Mouse (Mus musculus) liver, embryonic 14.5 days (tissue): ENCODE measurements around the gene Dnah17. TPM values are rescaled to one million over a fixed set of nuclear protein-coding genes. Genes with fewer than 3 reads are reported as not detected.

ENCODE experiments used
- ATAC-seq: fragments of 200-750 bp; cut with Nextera tagmentation; 2 replicates; pipeline ENCODE4 v1.8.0; 2017; ENCODE audit warnings: moderate number of reproducible peaks, mild to moderate bottlenecking, moderate library complexity; ENCODE audit not compliant: insufficient read depth
- DNase-seq, 3 experiments: peaks; one replicate each; pipeline ENCODE4 v3.0.0-alpha.2; 2012 to 2013; ENCODE audit warnings: low read depth in 3 of 3, low spot score in 3 of 3
- H3K27ac ChIP-seq: fragments of 300-500 bp; sonication (generic); 2 replicates; pipeline ENCODE4 v1.5.1; 2014; ENCODE audit warnings: moderate library complexity, mild to moderate bottlenecking, control low read depth, inconsistent platforms
- H3K27me3 ChIP-seq: fragments of 300-500 bp; sonication (generic); 2 replicates; pipeline ENCODE4 v1.6.1; 2014; ENCODE audit warnings: mild to moderate bottlenecking, low read length, moderate library complexity; ENCODE audit not compliant: control insufficient read depth, insufficient read depth
- H3K36me3 ChIP-seq: fragments of 300-500 bp; sonication (generic); replicated peaks from 2 replicates; pipeline ENCODE4 v1.6.1; 2014; ENCODE audit warnings: low read depth; ENCODE audit not compliant: control insufficient read depth, insufficient read depth
- H3K4me1 ChIP-seq, 2 experiments: fragments of 200-500 bp in 1 of 2; fragments of 300-500 bp in 1 of 2; sonication (generic) in 1 of 2; replicated peaks; 2 replicates each; pipeline ENCODE4 v1.6.1; 2012 to 2014; ENCODE audit warnings: antibody characterized with exemption in 1 of 2, inconsistent platforms in 1 of 2, low read length in 1 of 2; ENCODE audit not compliant: control insufficient read depth in 2 of 2, insufficient read depth in 2 of 2
- H3K4me2 ChIP-seq: fragments of 300-500 bp; sonication (generic); 2 replicates; pipeline ENCODE4 v1.6.1; 2014; ENCODE audit warnings: low read depth, mild to moderate bottlenecking, control low read depth, moderate library complexity
- H3K4me3 ChIP-seq, 2 experiments: fragments of 200-500 bp in 1 of 2; fragments of 300-500 bp in 1 of 2; sonication (generic) in 1 of 2; 2 replicates each; pipeline ENCODE4 v1.5.1; 2012 to 2014; ENCODE audit warnings: low read depth in 2 of 2, low read length in 2 of 2, mild to moderate bottlenecking in 2 of 2, control low read depth in 1 of 2, inconsistent platforms in 1 of 2, moderate library complexity in 1 of 2; ENCODE audit not compliant: insufficient read depth in 1 of 2
- H3K9ac ChIP-seq: fragments of 300-500 bp; sonication (generic); replicated peaks from 2 replicates; pipeline ENCODE4 v1.6.1; 2014; ENCODE audit warnings: mild to moderate bottlenecking, control low read depth, moderate library complexity
- H3K9me3 ChIP-seq: fragments of 300-500 bp; sonication (generic); 2 replicates; pipeline ENCODE4 v1.6.1; 2016; ENCODE audit warnings: low read length, mixed read lengths; ENCODE audit not compliant: control insufficient read depth
- CTCF ChIP-seq: IDR thresholded peaks from 2 replicates; pipeline ENCODE4 v1.5.1; 2016; ENCODE audit warnings: antibody characterized with exemption, low read depth, control low read depth
- EP300 ChIP-seq: IDR thresholded peaks from 2 replicates; pipeline ENCODE4 v1.6.1; 2016; ENCODE audit warnings: antibody characterized with exemption, low read depth
- WGBS: fragments of 180-500 bp; shearing (Covaris S2); extraction: QIAGEN DNeasy Blood & Tissue Kit; methylation state at CpG from one replicate; pipeline ENCODE4 v1.1.7; 2014; ENCODE audit not compliant: insufficient replicate concordance; 5-methylcytosine and 5-hydroxymethylcytosine counted together
- polyA plus RNA-seq, 2 experiments: library from polyadenylated mRNA; depleted of rRNA in 1 of 2; stranded (reverse) in 1 of 2; unstranded in 1 of 2; fragments of >200 nt; fragmentation: Nextera tagmentation in 1 of 2; extraction: Ambion mirVana in 1 of 2; gene quantifications; 2 replicates each; pipeline versions ENCODE4 v1.2.1 to v1.2.3; 2012 to 2014

The Dnah17 gene
- polyA plus RNA-seq, 2 experiments = 0.04 to 0.10 TPM

DNA sequence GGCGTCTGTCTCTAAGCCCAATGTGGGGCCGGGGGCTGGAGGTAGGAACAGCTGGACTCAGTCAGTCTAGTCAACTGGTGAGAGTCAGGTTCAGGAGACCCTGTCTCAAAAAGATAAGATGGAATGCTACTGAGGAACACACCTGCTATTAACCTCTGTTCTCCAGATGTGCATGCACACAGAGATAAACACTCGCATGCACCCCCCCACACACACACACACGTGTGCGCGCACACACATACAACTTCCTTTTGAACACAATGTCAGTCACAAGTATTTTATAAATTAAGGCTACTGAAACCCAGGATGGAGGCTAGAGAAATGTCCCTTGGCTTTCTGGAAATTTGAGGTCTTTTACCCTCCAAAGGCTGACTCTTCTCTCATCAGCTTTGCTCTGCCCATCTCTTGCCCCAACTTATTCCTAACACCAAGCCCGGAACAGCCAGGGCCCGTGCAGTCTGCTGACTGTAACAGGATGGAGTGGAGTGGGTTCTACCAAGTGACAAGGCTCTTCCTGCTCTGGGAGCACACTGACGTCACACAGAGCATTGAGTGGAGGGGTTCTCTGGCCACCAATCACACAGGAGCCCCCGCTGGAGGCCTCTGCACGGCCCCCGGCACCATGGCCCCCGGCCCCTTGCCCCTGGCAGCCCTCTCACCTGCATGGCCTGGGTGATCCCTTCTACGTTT, 16.8 kb downstream of the Dnah17 start:
- Histone ChIP-seq H3K27ac (no peak overlapping the region), H3K4me3 (no peak overlapping the region), H3K36me3 (no peaks in the 10 kb centered on the region), H3K27me3 (no peaks in the 10 kb centered on the region), H3K9ac (no peak overlapping the region), H3K4me1 (no peaks in the 10 kb centered on the region; a peak in 1 of 4 replicates), H3K9me3 (no peaks in the 10 kb centered on the region), H3K4me2 (no peak overlapping the region)
- DNase-seq (no peak), ATAC-seq (no peak)
- 33% methylated on average over 14 of the region's 14 CpGs for WGBS
- TF ChIP-seq CTCF (no peak), EP300 (no peak)

GRCm38 (mm10) chr11:118104001-118104400, 26.4 kb downstream of the Dnah17 start:
- H3K9me3 ChIP-seq = no peaks in the 10 kb centered on the region
- WGBS = 3% methylated on average over 5 of the region's 5 CpGs
- no peaks in the 10 kb centered on the region for H3K4me1 ChIP-seq
- H3K9ac ChIP-seq = no peak overlapping the region
- H3K27me3 ChIP-seq = no peaks in the 10 kb centered on the region
- no peak overlapping the region for H3K4me3 ChIP-seq
- TF ChIP-seq CTCF = peak; percentile 99
- TF ChIP-seq EP300 = no peak
- no peak overlapping the region for H3K27ac ChIP-seq
- DNase-seq (peak; percentile 48 to 55 (median 53)), ATAC-seq (0 out of 2 replicates have a peak, but pooled peaks have one; percentile 37)
- H3K36me3 ChIP-seq = no peaks in the 10 kb centered on the region
- H3K4me2 ChIP-seq = no peak overlapping the region

GRCm38 (mm10) chr11:118103383-118103782, 27.1 kb downstream of the Dnah17 start:
- Histone ChIP-seq H3K36me3 (no peaks in the 10 kb centered on the region), H3K9me3 (no peaks in the 10 kb centered on the region), H3K27me3 (no peaks in the 10 kb centered on the region), H3K9ac (no peak overlapping the region), H3K4me1 (no peaks in the 10 kb centered on the region), H3K4me2 (no peak overlapping the region), H3K27ac (no peak overlapping the region), H3K4me3 (no peak overlapping the region)
- WGBS = 75% methylated on average over 5 of the region's 5 CpGs
- TF ChIP-seq CTCF (no peak), EP300 (no peak)
- ATAC-seq (no peak), DNase-seq (no peak)

DNA sequence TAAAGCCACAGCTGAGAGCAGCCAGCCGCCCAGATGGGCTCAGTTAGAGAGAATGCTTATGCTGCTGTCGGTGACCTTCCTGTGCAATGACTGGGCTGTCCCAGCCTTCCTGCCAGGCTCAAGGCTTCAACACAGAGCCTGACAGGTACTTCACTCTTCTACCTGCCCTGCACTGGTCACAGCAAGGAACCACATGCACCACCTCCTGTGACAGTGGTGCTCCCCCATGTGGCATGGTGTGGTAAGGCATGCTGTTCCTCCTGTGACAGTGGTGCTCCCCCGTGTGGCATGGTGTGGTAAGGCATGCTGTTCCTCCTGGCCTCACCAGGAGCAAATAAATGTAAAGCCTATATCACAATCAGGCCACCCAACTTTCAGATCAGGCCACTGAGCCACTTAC, 27.6 kb downstream of the Dnah17 start:
- Histone ChIP-seq H3K9ac (no peak overlapping the region), H3K4me3 (no peak overlapping the region), H3K4me2 (no peak overlapping the region), H3K9me3 (no peaks in the 10 kb centered on the region), H3K4me1 (no peaks in the 10 kb centered on the region), H3K27me3 (no peaks in the 10 kb centered on the region), H3K27ac (no peak overlapping the region), H3K36me3 (no peaks in the 10 kb centered on the region)
- TF ChIP-seq EP300 (no peak), CTCF (peak; percentile 100)
- WGBS = 42% methylated on average over 3 of the region's 3 CpGs
- ATAC-seq (peak; percentile 33), DNase-seq (peak; percentile 54 to 62 (median 60))

DNA sequence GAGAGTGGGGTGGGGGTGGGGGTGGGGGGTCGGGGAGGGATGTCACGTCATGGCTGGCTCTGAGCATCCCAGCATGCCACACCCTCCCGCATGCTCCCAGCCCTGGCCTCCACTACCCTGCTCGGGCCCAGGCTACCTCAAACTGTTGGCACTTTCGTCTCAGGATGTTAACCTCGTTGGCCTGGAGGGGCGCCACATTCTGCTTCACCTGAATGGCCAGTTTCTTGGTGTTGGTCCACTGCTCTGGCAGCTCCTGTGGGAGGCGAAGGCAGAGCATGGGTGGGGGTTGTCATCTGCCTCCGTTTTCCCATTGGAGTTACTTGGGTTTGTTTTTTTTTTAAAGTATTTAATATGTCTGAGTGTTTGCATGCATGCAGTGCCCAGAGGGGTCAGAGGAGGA, 29.3 kb downstream of the Dnah17 start:
- TF ChIP-seq EP300 (no peak), CTCF (no peak)

More for the DNA sequence above, 29.3 kb downstream of the Dnah17 start:
- DNase-seq (no peak), ATAC-seq (no peak)
- no peaks in the 10 kb centered on the region for H3K9me3 ChIP-seq
- WGBS = 33% methylated on average over 9 of the region's 9 CpGs
- no peak overlapping the region for H3K4me2 ChIP-seq
- no peak overlapping the region for H3K9ac ChIP-seq
- no peaks in the 10 kb centered on the region for H3K4me1 ChIP-seq
- no peak overlapping the region for H3K27ac ChIP-seq
- H3K36me3 ChIP-seq = no peaks in the 10 kb centered on the region
- H3K27me3 ChIP-seq = no peaks in the 10 kb centered on the region
- H3K4me3 ChIP-seq = no peak overlapping the region
